Mouse (Mus musculus): ENCODE data around the gene Vps9d1. TPM values are rescaled to one million over a fixed set of nuclear protein-coding genes. Genes with fewer than 3 reads are reported as not detected.
"Not testable (repeated sequence)": the region's sequence is repeated elsewhere in the genome, so short reads cannot be mapped to it uniquely, and the experiment has no call there.

Gene Vps9d1
- polyA plus RNA-seq, 1 experiment: 83.9 TPM

DNA sequence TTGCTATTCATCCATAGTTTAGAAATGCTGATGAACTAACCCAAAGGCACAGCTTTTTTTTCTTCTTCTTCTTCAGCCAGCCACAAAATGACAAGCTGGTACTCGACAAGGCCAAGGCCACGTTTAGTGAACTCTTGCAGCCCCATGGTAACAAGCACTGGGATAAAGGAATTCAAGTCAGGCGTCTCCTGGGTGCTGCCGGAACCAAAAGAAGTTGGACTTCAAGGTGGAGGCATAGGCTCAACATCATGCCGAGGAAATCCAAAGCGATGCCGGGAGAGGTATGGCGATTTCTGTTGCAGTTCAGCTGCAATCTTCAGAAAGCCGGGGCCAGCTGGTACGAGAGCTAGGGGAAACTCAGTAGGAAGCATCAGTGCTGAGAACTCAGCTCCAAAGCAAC is 14.8 kb downstream of the Vps9d1 start:
- Histone ChIP-seq H3K4me1 (ENCODE audit: control insufficient read depth, insufficient read depth, low read length) (peaks cover 7% of the 10 kb centered on the region; the same call in 1 of the 2 replicates), H3K4me3 (replicated peaks; ENCODE audit: extremely low read depth, low read depth, low read length) (no peak overlapping the region)
- 88% methylated on average over 10 of the region's 10 CpGs for WGBS
- DNase-seq: no peak
- TF ChIP-seq POLR2A (IDR thresholded peaks at IDR 0.05; ENCODE audit: borderline replicate concordance, extremely low read depth, low read depth, low read length) (no peak), CTCF (IDR thresholded peaks at IDR 0.05; ENCODE audit: insufficient read depth, low read length) (no peak)

DNA sequence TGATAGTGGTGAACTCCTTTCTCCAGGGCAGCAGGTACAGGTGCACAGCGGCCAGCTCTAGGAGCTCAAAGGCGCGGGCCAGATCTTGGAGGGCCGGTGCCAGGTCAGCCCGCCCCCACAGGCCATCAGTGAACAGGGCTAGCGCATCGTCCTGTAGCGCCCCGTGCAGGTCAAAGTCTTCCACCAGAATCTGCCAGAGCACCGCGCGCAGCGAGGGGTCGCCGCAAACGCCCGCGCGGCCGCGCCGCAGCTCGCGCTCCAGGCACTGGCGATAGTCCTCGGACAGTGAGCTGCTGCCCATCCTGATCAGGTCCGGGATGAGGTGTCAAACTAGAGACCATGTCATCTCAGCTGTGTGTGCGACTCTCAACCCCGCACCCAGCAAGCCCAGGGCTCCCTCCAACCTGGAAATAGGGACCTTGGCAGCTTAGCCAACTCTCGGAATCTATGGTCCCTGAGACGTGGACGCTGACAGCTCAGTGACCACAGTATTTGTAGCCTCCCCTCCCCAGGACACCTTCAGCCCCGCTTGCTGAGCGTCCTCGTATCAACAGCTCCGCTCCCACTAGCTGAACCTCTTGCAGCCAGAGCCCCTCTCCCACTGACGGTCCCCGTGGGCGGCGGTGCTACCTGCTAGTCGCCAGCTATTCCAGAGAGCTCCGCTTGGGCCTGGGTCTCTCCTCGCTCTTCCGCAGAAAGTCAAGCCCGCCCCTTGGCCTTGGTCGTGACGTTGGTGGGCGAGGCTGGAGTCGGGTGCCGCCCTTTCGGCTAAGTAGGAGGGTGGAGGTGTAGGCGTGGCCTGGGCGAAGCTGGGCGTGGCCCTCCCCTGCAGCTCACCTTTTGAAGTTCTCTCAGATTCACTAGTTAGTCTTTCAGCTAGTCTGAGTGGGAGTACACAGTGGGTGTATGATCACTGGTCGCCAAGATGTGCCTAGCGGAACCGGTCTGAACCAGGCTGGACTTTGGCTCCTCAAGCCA is 18.3 kb downstream of the Vps9d1 start, which contains the start of gene Spata2l:
TSS of gene Spata2l (minus strand) at position 714 of the 978 bp plus-strand sequence.
- TF ChIP-seq POLR2A (IDR thresholded peaks at IDR 0.05; ENCODE audit: borderline replicate concordance, extremely low read depth, low read depth, low read length) (peak; percentile 57; the same call in 1 of the 2 replicates), CTCF (IDR thresholded peaks at IDR 0.05; ENCODE audit: insufficient read depth, low read length) (no peak)
- DNase-seq: peak; percentile 89
- H3K4me1 ChIP-seq (ENCODE audit: control insufficient read depth, insufficient read depth, low read length): peaks cover 7% of the 10 kb centered on the region; the same call in 1 of the 2 replicates

DNA sequence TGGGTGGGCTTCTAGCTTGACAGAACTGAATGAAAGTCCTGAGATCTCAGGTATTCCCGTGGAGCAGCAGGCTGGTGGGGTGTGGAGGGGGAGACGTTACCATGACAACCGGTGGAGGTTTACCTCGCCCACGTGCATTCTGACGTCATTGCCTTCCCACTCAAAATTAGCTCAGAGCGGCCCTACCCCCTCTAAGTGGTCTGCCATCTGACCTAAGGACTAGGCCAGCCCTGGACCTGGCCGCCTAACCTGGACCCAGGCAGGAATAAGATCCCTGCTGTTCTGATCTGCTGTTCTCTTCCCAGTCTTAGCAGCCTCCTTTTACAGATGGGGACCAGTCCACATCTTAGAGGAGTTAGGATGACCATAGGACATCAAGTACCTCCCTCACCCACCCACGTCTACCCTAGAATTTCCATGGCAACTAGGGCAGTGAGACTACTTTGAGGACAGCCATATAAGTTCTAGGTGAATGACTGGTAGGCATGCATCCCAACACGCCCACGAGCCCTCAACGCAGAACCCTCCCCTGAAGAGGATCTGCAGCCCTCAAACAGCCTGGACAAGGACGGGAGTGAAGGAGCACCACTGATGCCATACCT is 19.1 kb downstream of the Vps9d1 start:
- 31% methylated on average over 13 of the region's 13 CpGs for WGBS
- Histone ChIP-seq H3K4me3 (replicated peaks; ENCODE audit: extremely low read depth, low read depth, low read length) (peak overlapping the region; percentile 12), H3K4me1 (ENCODE audit: control insufficient read depth, insufficient read depth, low read length) (peaks cover 7% of the 10 kb centered on the region; the same call in 1 of the 2 replicates)
- no peak for TF ChIP-seq CTCF (IDR thresholded peaks at IDR 0.05; ENCODE audit: insufficient read depth, low read length)
- TF ChIP-seq POLR2A (IDR thresholded peaks at IDR 0.05; ENCODE audit: borderline replicate concordance, extremely low read depth, low read depth, low read length): no peak
- no peak for DNase-seq

More for the DNA sequence above, 18.3 kb downstream of the Vps9d1 start, which contains the start of gene Spata2l:
- peak within 1 kb of the TSS; percentile 88 for H3K4me3 ChIP-seq (replicated peaks; ENCODE audit: extremely low read depth, low read depth, low read length)
- under 1% methylated on average over 57 of the region's 57 CpGs for WGBS

DNA sequence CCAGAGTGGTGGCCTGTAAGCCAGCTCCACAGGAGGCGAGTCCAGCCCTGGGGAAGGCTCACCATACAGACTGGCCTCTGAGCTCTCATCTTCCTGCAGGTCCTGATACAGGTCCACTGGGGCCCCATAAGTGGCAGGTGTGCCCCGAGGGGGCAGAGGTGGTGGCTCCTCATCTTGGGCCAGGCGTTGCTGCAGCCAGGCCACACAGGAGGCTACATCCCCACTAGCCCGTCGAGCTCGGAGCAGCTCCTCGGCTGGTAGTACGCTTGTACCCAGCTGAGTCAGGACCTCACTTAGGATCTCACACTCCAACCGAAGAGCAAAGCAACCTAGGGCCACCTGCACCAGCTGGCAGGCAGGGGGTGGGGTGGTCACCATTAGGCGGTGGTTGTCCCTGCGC is 20.4 kb downstream of the Vps9d1 start:
- Histone ChIP-seq H3K4me1 (ENCODE audit: control insufficient read depth, insufficient read depth, low read length) (peaks cover 7% of the 10 kb centered on the region; the same call in 1 of the 2 replicates), H3K4me3 (replicated peaks; ENCODE audit: extremely low read depth, low read depth, low read length) (no peak overlapping the region)
- DNase-seq: no peak
- 68% methylated on average over 11 of the region's 11 CpGs for WGBS
- no peak for TF ChIP-seq POLR2A (IDR thresholded peaks at IDR 0.05; ENCODE audit: borderline replicate concordance, extremely low read depth, low read depth, low read length)
- TF ChIP-seq CTCF (IDR thresholded peaks at IDR 0.05; ENCODE audit: insufficient read depth, low read length): no peak

DNA sequence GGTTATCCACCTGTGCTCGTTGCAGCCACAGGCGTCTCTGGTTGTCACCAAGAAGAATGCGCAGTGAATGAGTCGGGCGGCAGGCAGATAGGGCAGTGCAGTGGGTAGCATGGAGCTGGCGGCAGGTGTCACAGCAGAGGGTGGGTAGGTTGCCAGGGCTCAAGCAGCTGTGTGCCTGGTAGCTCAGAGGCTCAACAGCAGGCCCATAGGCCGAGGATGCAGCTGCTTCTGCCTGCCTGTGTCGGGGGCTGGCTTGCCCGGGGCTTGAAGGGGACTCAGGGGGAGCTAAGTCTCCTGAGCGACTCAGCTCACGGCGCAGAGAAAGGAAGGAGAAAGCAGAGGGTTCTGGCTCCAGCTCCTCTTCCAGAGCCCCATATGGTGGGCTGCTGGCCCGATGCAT is 20.8 kb downstream of the Vps9d1 start:
- H3K4me1 ChIP-seq (ENCODE audit: control insufficient read depth, insufficient read depth, low read length): peaks cover 7% of the 10 kb centered on the region; the same call in 1 of the 2 replicates
- TF ChIP-seq CTCF (IDR thresholded peaks at IDR 0.05; ENCODE audit: insufficient read depth, low read length): no peak
- TF ChIP-seq POLR2A (IDR thresholded peaks at IDR 0.05; ENCODE audit: borderline replicate concordance, extremely low read depth, low read depth, low read length): no peak
- DNase-seq: no peak
- H3K4me3 ChIP-seq (replicated peaks; ENCODE audit: extremely low read depth, low read depth, low read length): no peak overlapping the region
- WGBS: 65% methylated on average over 13 of the region's 13 CpGs

DNA sequence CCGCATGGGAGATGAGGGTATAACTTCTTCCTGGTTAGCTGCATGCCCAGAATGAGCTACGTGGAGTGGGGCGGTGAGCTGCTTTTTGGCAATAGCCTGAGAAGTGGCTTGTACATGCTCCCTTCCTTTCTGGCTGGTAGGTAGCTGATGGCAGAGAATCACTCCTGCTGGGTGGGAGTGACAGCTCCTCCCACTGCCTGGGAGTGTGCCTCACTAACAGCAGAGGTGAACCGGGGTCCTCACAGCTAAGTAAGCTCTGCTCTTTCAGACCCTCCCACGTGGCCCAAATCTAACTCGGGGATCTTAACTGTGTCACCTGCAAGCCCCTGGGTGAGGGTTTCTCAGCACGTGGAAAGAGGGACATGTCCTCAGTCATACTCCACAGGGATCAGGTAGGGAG is 21.6 kb downstream of the Vps9d1 start:
- TF ChIP-seq CTCF (IDR thresholded peaks at IDR 0.05; ENCODE audit: insufficient read depth, low read length) (no peak), POLR2A (IDR thresholded peaks at IDR 0.05; ENCODE audit: borderline replicate concordance, extremely low read depth, low read depth, low read length) (no peak)
- Histone ChIP-seq H3K4me1 (ENCODE audit: control insufficient read depth, insufficient read depth, low read length) (peaks cover 7% of the 10 kb centered on the region; the same call in 1 of the 2 replicates), H3K4me3 (replicated peaks; ENCODE audit: extremely low read depth, low read depth, low read length) (no peak overlapping the region)
- DNase-seq: no peak
- 40% methylated on average over 7 of the region's 7 CpGs for WGBS

DNA sequence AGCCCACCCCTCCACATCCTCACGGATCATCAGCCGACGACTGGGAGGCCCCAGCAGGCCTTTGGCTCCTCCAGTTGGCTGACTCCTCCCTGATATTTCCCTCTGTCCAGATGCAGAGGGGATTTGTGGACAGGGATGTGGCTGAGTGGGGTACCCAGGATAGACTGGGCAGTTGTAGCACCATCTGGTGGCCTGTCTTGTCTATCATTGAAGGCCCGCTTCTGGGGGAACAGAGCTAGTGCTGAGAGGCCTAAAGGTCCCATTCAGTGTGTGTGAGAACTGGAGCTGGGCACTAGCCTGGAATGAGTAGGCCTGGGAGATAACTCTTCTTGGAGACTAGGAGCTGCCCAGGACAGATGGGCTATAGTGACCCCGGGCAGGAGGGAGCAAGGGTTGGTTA is 22.4 kb downstream of the Vps9d1 start:
- Histone ChIP-seq H3K4me1 (ENCODE audit: control insufficient read depth, insufficient read depth, low read length) (peaks cover 7% of the 10 kb centered on the region; the same call in 1 of the 2 replicates), H3K4me3 (replicated peaks; ENCODE audit: extremely low read depth, low read depth, low read length) (no peak overlapping the region)
- TF ChIP-seq CTCF (IDR thresholded peaks at IDR 0.05; ENCODE audit: insufficient read depth, low read length): no peak
- no peak for TF ChIP-seq POLR2A (IDR thresholded peaks at IDR 0.05; ENCODE audit: borderline replicate concordance, extremely low read depth, low read depth, low read length)
- no peak for DNase-seq
- WGBS: 60% methylated on average over 5 of the region's 5 CpGs

DNA sequence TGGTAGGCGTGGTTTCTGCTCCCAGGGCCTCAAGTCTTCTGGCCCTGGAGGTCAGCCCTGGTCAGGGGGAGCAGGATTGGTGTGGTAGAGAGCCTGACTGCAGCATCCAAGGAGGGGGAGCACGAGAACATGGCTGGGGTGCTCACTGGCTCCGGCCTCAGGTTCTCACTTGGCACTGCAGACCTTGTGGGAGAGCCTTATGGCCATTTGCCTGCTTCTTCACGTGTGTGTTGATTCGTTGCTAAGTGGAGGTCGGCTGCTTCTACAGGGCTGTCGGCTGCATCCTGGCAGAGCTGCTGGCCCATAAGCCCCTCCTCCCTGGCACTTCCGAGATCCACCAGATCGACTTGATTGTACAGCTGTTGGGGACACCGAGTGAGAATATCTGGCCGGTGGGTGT is 23.8 kb downstream of the Vps9d1 start:
- not testable (repeated sequence) for DNase-seq; H3K4me1 ChIP-seq (ENCODE audit: control insufficient read depth, insufficient read depth, low read length)
- 84% methylated on average over 11 of the region's 11 CpGs for WGBS

DNA sequence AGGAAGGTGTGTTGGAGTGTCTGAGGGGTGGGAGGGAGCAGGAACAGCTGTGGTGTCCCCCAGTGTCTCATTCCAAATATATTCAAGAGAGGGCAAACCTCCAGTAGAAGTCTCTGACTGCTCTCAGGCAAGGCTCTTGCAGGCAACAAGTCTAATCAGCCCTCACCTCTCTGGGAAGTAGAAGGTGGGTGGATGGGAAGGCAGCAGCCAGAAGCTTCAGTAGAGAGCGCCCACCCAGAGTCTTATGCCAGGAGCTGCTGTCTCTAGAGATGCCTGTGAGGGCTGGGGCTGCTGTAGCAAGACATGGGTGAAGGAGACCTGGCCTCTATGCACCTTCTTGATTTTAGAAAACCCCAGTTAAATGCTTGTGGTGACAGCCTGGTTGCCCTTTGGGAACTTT is 25.7 kb downstream of the Vps9d1 start:
- WGBS: 100% methylated on average over 1 of the region's 1 CpGs

More for the DNA sequence above, 23.8 kb downstream of the Vps9d1 start:
- not testable (repeated sequence) for H3K4me3 ChIP-seq (replicated peaks; ENCODE audit: extremely low read depth, low read depth, low read length)

More for the DNA sequence above, 25.7 kb downstream of the Vps9d1 start:
- H3K4me1 ChIP-seq (ENCODE audit: control insufficient read depth, insufficient read depth, low read length): peaks cover 3% of the 10 kb centered on the region; the same call in 1 of the 2 replicates
- no peak for DNase-seq
- no peak overlapping the region for H3K4me3 ChIP-seq (replicated peaks; ENCODE audit: extremely low read depth, low read depth, low read length)
- TF ChIP-seq CTCF (IDR thresholded peaks at IDR 0.05; ENCODE audit: insufficient read depth, low read length) (no peak), POLR2A (IDR thresholded peaks at IDR 0.05; ENCODE audit: borderline replicate concordance, extremely low read depth, low read depth, low read length) (no peak)

Measured in lung, adult 2 months (tissue).